Mouse (Mus musculus): ENCODE results near the gene Tnfsf9. TPM values are rescaled to one million over a fixed set of nuclear protein-coding genes. Genes with fewer than 3 reads are reported as not detected.

Gene Tnfsf9
- 36.0 TPM for polyA plus RNA-seq (2017; shearing (Covaris generic))

GRCm38 (mm10) chr17:57105181-57106034 lies at the start of gene Tnfsf9:
TSS of gene Tnfsf9 (plus strand) at chr17:57105325.

DNA sequence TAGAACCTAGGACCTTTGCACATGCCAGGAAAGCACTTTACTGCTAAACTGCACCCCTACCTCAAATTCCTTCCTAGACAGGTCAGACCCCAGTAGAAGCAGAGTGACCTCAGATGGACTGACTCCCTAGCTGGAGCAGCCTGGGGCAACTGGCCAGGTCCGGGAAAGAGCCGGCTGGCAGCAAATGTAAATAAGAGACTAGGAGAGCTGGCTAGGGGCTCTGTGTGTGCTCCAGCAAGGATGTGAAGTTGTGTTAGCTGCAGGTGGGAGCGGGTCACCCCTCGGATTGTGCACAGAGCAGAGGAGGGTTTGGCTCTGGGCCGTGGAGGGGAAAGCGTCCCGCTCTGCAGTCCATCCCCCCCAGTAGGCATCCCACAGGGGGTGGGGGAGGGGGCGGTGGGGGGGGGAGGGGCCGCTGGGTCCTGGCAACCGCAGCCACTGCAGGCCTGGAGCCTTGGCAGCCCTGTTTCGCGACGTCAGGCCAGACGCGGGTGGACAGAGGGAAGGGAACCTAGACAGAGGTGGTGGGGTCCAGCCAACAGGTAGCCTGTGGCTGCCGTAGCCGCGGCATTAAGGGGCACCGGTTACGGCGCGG lies 46.1 kb upstream of the Tnfsf9 start, which contains the start of gene Crb3:
Crb3 (plus strand) TSS at position 215 of the 595 bp plus-strand sequence.

DNA sequence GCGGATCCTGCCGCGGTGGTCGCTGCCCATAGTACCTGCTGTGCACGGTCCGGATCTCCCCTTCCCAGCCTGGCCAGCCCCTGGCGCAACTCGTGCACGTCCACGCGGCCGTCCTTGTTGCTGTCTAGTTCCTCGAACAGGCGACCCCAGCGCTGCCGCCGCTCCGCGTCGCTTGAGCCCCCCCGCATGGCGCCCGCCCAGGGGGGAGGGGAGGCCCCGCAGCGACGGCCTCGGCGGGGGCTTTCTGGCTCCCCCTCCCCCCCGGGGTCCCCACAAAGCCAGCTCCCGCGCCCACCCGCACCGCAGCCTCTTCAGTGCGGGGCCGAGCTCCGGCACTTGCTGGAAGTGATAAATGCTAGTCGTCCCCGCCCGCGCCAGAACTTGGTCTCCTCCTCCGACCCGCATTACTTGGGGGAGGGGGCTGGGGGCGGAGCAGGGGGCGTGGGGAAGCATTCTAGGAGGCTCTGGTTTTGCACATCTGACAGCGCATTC lies 45.6 kb upstream of the Tnfsf9 start, which contains the start of gene Slc25a23:
Slc25a23 (minus strand) TSS at position 378 of the 492 bp plus-strand sequence.

GRCm38 (mm10) chr17:57078336-57078735 lies 26.8 kb upstream of the Tnfsf9 start, which contains the start of gene Dennd1c:
TSS of gene Dennd1c (minus strand) at chr17:57078514.

GRCm38 (mm10) chr17:57087049-57087832 lies 17.9 kb upstream of the Tnfsf9 start, which contains the start of gene Tubb4a:
TSS of gene Tubb4a (minus strand) at chr17:57087782.

DNA sequence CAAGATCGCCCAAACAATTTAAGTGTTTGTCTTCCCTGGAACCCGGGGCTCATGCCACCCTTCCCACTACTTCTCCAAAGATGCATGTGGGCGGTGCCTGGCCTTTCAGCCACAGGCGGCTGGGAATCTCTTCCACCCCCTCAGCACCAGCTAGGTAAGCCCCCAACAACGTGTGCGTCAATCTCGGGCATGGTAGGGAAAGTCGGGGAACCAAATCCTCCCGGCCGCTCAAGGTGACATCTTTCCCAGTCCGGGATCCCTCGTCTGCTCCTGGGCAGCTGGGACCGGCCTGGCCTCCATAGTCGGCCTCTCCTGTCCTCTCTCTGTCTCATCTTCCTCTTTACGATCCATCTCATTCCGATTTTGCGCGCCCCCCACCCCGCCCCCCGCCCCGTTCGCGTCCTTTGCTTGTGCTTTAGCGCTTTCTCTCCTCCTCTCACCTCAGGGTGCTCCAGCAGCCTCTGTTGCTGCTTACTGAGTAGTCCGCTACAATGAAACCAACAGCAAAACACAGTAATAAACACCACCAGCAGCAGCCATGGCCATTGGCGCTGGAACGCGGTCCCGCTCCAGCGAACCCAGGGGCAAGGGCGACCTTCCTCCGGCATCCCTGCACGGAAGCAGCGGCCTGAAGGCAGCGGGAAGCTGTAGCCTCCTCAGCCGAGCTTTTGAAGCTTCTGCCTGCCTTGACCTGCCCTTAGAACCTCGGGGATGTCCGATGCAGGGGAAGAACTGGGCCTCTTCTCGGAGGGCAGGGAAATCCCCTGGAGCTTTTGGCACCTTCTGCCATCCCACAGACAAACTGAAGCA lies 44.1 kb downstream of the Tnfsf9 start, which contains the start of gene Cd70:
Cd70 (minus strand) TSS at position 784 of the 810 bp plus-strand sequence.

Other genes starting within 250 kb of the Tnfsf9 start
- 0.15 TPM for gene Acsbg2, start 230.9 kb upstream of the Tnfsf9 start, polyA plus RNA-seq (2017; shearing (Covaris generic))
- gene 1700061G19Rik, start 229.8 kb upstream of the Tnfsf9 start, polyA plus RNA-seq (2017; shearing (Covaris generic)), result 0.41 TPM
- 26.4 TPM for gene Mllt1, start 169.9 kb upstream of the Tnfsf9 start, polyA plus RNA-seq (2017; shearing (Covaris generic))
- gene Acer1, start 123.2 kb upstream of the Tnfsf9 start, polyA plus RNA-seq (2017; shearing (Covaris generic)), result not detected
- 47.3 TPM for gene Clpp, start 115.0 kb upstream of the Tnfsf9 start, polyA plus RNA-seq (2017; shearing (Covaris generic))
- gene Alkbh7, start 108.0 kb upstream of the Tnfsf9 start, polyA plus RNA-seq (2017; shearing (Covaris generic)), result 8.6 TPM
- gene Pspn, start 105.3 kb upstream of the Tnfsf9 start, polyA plus RNA-seq (2017; shearing (Covaris generic)), result not detected
- 68.1 TPM for gene Gtf2f1, start 94.0 kb upstream of the Tnfsf9 start, polyA plus RNA-seq (2017; shearing (Covaris generic))
- gene Gm17949, start 93.9 kb upstream of the Tnfsf9 start, polyA plus RNA-seq (2017; shearing (Covaris generic)), result 0.66 TPM
- gene Khsrp, start 73.8 kb upstream of the Tnfsf9 start, polyA plus RNA-seq (2017; shearing (Covaris generic)), result 33.8 TPM
- gene Slc25a41, start 63.7 kb upstream of the Tnfsf9 start, polyA plus RNA-seq (2017; shearing (Covaris generic)), result not detected
- 9.6 TPM for gene Crb3, start 46.2 kb upstream of the Tnfsf9 start, polyA plus RNA-seq (2017; shearing (Covaris generic))
- gene Slc25a23, start 45.5 kb upstream of the Tnfsf9 start, polyA plus RNA-seq (2017; shearing (Covaris generic)), result 6.1 TPM
- gene Dennd1c, start 26.8 kb upstream of the Tnfsf9 start, polyA plus RNA-seq (2017; shearing (Covaris generic)), result 183 TPM
- 0.73 TPM for gene Tubb4a, start 17.5 kb upstream of the Tnfsf9 start, polyA plus RNA-seq (2017; shearing (Covaris generic))
- gene Cd70, start 44.5 kb downstream of the Tnfsf9 start, polyA plus RNA-seq (2017; shearing (Covaris generic)), result 1.1 TPM
- 15.3 TPM for gene Tnfsf14, start 88.9 kb downstream of the Tnfsf9 start, polyA plus RNA-seq (2017; shearing (Covaris generic))
- gene C3, start 122.8 kb downstream of the Tnfsf9 start, polyA plus RNA-seq (2017; shearing (Covaris generic)), result 0.24 TPM
- gene Gpr108, start 143.1 kb downstream of the Tnfsf9 start, polyA plus RNA-seq (2017; shearing (Covaris generic)), result 50.0 TPM
- gene Trip10, start 144.1 kb downstream of the Tnfsf9 start, polyA plus RNA-seq (2017; shearing (Covaris generic)), result 9.0 TPM
- 154 TPM for gene Vav1, start 173.8 kb downstream of the Tnfsf9 start, polyA plus RNA-seq (2017; shearing (Covaris generic))

All from effector memory CD4-positive, alpha-beta T cell, adult 7 months (primary cell).